Comparison of ENCODE assay signal across 9 mouse cellular contexts in the genomic region with DNA sequence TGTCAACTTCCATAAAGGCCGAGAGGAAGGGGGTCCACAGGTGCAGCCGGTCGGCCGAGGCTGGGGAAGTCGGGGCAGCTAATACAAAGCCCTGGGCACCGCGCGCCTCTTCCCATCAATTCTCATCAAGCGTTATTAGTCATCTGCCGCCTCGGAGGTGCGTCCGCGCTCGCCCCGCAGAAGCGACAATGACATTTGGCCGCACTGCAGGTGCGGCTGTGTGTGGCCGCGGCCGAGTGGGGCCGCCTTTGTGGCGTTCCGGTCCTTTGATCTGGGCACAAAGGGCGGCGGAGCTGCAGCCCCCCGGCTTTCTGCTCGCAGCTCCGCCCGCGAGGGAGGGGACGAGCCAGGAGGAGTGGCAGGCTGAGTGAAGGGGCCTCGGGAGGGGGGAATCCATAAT. TPM values are rescaled to one million over a fixed set of nuclear protein-coding genes. Genes with fewer than 3 reads are reported as not detected.
DNase-seq lines count a peak whose midpoint lies in the region; ATAC-seq and TF ChIP-seq lines count a peak whose summit lies in the region.
"Had no signal": no experiment of that assay in that cellular context is flagged by ENCODE, and none has a peak within 500 bp of the region (broad histone marks: within the 10 kb centered on the region; RNA-seq: fewer than 3 reads in every experiment).

No protein-coding gene starts in this region.

- no peak for DNase-seq in heart, postnatal 36 days
- DNase-seq in forelimb bud, embryonic 11.5 days (ENCODE audit: low read depth, low spot score): peak; percentile 36
- DNase-seq in T-cell, adult 2 months (ENCODE audit: low spot score): no peak
- DNase-seq in right cerebral cortex, adult 18-20 months: no peak
- DNase-seq in lung, postnatal 4 days: no peak

- TF ChIP-seq CTCF in olfactory bulb, adult 2 months (IDR thresholded peaks at IDR 0.05; ENCODE audit: insufficient read depth, low read depth, low read length): no peak

- ATAC-seq in heart, embryonic 16.5 days (replicated peaks; ENCODE audit: extremely low read depth, insufficient read depth, low FRiP score): no peak
- no peak for ATAC-seq in limb, embryonic 12.5 days (ENCODE audit: insufficient number of reproducible peaks, insufficient read depth, low FRiP score, low TSS enrichment, low read depth)

- H3K36me3 ChIP-seq in heart, embryonic 16.5 days (ENCODE audit: control insufficient read depth, insufficient read depth): no peaks in the 10 kb centered on the region
- no peaks in the 10 kb centered on the region for H3K36me3 ChIP-seq in limb, embryonic 12.5 days

- intact Hi-C loops in heart, postnatal 36 days (cut with DNase I): no loop called here

- H3K4me2 ChIP-seq in heart, embryonic 16.5 days (ENCODE audit: low read depth, low read length): peak overlapping the region; percentile 90
- H3K4me2 ChIP-seq in limb, embryonic 12.5 days: peak overlapping the region; percentile 90

- TF ChIP-seq POLR2A in olfactory bulb, adult 2 months (IDR thresholded peaks at IDR 0.05; ENCODE audit: insufficient read depth, low read depth, low read length): no peak

- H3K4me1 ChIP-seq in heart, embryonic 16.5 days (ENCODE audit: control insufficient read depth, insufficient read depth, low read length): peaks cover 2% of the 10 kb centered on the region; the same call in 1 of the 2 replicates
- H3K4me1 ChIP-seq in limb, embryonic 12.5 days (replicated peaks): peaks cover 19% of the 10 kb centered on the region
- H3K4me1 ChIP-seq in olfactory bulb, adult 2 months (ENCODE audit: control insufficient read depth, insufficient read depth, low read length): peaks cover 18% of the 10 kb centered on the region

- under 1% methylated on average over 34 of the region's 34 CpGs for WGBS in heart, embryonic 16.5 days
- under 1% methylated on average over 34 of the region's 34 CpGs for WGBS in limb, embryonic 12.5 days
- WGBS in olfactory bulb, adult 2 months: under 1% methylated on average over 34 of the region's 34 CpGs

- peaks cover 42% of the 10 kb centered on the region for H3K27me3 ChIP-seq in heart, embryonic 16.5 days (ENCODE audit: control insufficient read depth, insufficient read depth, low read length)
- H3K27me3 ChIP-seq in limb, embryonic 12.5 days: peaks cover 43% of the 10 kb centered on the region

- H3K4me3 ChIP-seq in heart, embryonic 16.5 days (ENCODE audit: low read length): peak overlapping the region; percentile 58
- H3K4me3 ChIP-seq in limb, embryonic 12.5 days (replicated peaks): peak overlapping the region; percentile 50
- peak overlapping the region; percentile 58 for H3K4me3 ChIP-seq in olfactory bulb, adult 2 months (ENCODE audit: insufficient read depth, low read depth, low read length)

- H3K9me3 ChIP-seq in heart, embryonic 16.5 days (replicated peaks; ENCODE audit: control insufficient read depth, low read length): peaks cover 3% of the 10 kb centered on the region; the same call in 1 of the 2 replicates
- peaks cover 4% of the 10 kb centered on the region; the same call in 1 of the 2 replicates for H3K9me3 ChIP-seq in limb, embryonic 12.5 days

- no peak overlapping the region for H3K27ac ChIP-seq in heart, embryonic 16.5 days (ENCODE audit: low read length)
- H3K27ac ChIP-seq in limb, embryonic 12.5 days: no peak overlapping the region
- H3K27ac ChIP-seq in olfactory bulb, adult 2 months (ENCODE audit: insufficient read depth, low read depth, low read length): peak overlapping the region; percentile 46

- H3K9ac ChIP-seq in heart, embryonic 16.5 days (ENCODE audit: low read length): peak overlapping the region; percentile 55
- H3K9ac ChIP-seq in limb, embryonic 12.5 days (replicated peaks): peak overlapping the region; percentile 45

RNA-seq across cellular contexts. Expression of gene Sall1, which starts 37.5 kb away (rescaled TPM):
- 2.0 and 2.8 TPM in 2 replicates for polyA plus RNA-seq in heart, embryonic 16.5 days (2015; fragmentation: Nextera tagmentation; extraction: Ambion mirVana)
- total RNA-seq in heart, postnatal 36 days (2021): 1 to 10 TPM; 1.0 to 1.5 TPM
- 17.9 and 22.3 TPM in 2 replicates for polyA plus RNA-seq in limb, embryonic 12.5 days (2016; fragmentation: Nextera tagmentation; extraction: Ambion mirVana)
- polyA plus RNA-seq in olfactory bulb, adult 2 months (2012; ENCODE audit: insufficient read depth, insufficient read length, low replicate concordance, missing spikeins): not detected in 2 replicates
- total RNA-seq: MEL had no signal
